Mouse (Mus musculus): ENCODE data around the gene Zfp605. TPM values are rescaled to one million over a fixed set of nuclear protein-coding genes. Genes with fewer than 3 reads are reported as not detected.

The Zfp605 gene
- total RNA-seq, 2 experiments from 2014 or later: 4.1 to 4.2 TPM

GRCm38 (mm10) chr5:110135293-110136086 is 25.6 kb downstream of the Zfp605 start, which contains the start of gene Chfr:
Gene Chfr (plus strand): TSS chr5:110135842.
- intact Hi-C loops (cut with DNase I): loop anchor here (2.0 kb wide), 1 partner anchor 25 kb away; the partner anchor contains the start of gene Zfp605
- TF ChIP-seq CTCF (IDR thresholded peaks at IDR 0.05): peak; percentile 13; the same call in 1 of the 2 replicates
- peak within 1 kb of the TSS; percentile 98 for H3K27ac ChIP-seq
- peak within 1 kb of the TSS; percentile 89 for H3K4me3 ChIP-seq
- peak; percentile 99 for DNase-seq

GRCm38 (mm10) chr5:110136087-110136464 is 26.2 kb downstream of the Zfp605 start:
- no peak for TF ChIP-seq CTCF (IDR thresholded peaks at IDR 0.05)
- peak overlapping the region; percentile 89 for H3K4me3 ChIP-seq
- no peak for DNase-seq
- peak overlapping the region; percentile 98 for H3K27ac ChIP-seq
- intact Hi-C loops (cut with DNase I): no loop called here

- no peak overlapping the region for H3K4me3 ChIP-seq
- H3K27ac ChIP-seq: no peak overlapping the region
- DNase-seq: no peak
- TF ChIP-seq CTCF (IDR thresholded peaks at IDR 0.05): no peak
- intact Hi-C loops (cut with DNase I): no loop called here
These were observed 27.9 kb downstream of the Zfp605 start for GRCm38 (mm10) chr5:110137816-110138215.

- no peak for TF ChIP-seq CTCF (IDR thresholded peaks at IDR 0.05)
- intact Hi-C loops (cut with DNase I): no loop called here
- Histone ChIP-seq H3K27ac (no peak overlapping the region), H3K4me3 (no peak overlapping the region)
- DNase-seq: no peak
These were observed 29.4 kb downstream of the Zfp605 start for GRCm38 (mm10) chr5:110139325-110139724.

GRCm38 (mm10) chr5:110140424-110140823 is 30.5 kb downstream of the Zfp605 start:
- no peak overlapping the region for H3K4me3 ChIP-seq
- TF ChIP-seq CTCF (IDR thresholded peaks at IDR 0.05): no peak
- no peak overlapping the region for H3K27ac ChIP-seq
- intact Hi-C loops (cut with DNase I): no loop called here
- no peak for DNase-seq

GRCm38 (mm10) chr5:110142309-110142708 is 32.4 kb downstream of the Zfp605 start:
- intact Hi-C loops (cut with DNase I): no loop called here

GRCm38 (mm10) chr5:110143007-110143406 is 33.1 kb downstream of the Zfp605 start:
- H3K27ac ChIP-seq: 0 out of 2 replicates have a peak overlapping the region, but pooled peaks have one; percentile 4
- DNase-seq: no peak
- intact Hi-C loops (cut with DNase I): no loop called here
- no peak overlapping the region for H3K4me3 ChIP-seq
- peak; percentile 55 for TF ChIP-seq CTCF (IDR thresholded peaks at IDR 0.05)

More at GRCm38 (mm10) chr5:110142309-110142708, 32.4 kb downstream of the Zfp605 start:
- peak; percentile 26 for DNase-seq
- no peak for TF ChIP-seq CTCF (IDR thresholded peaks at IDR 0.05)
- Histone ChIP-seq H3K4me3 (no peak overlapping the region), H3K27ac (peak overlapping the region; percentile 35)

GRCm38 (mm10) chr5:110169374-110169773 is 59.5 kb downstream of the Zfp605 start:
- DNase-seq: no peak
- no peak for TF ChIP-seq CTCF (IDR thresholded peaks at IDR 0.05)
- intact Hi-C loops (cut with DNase I): no loop called here
- no peak overlapping the region for H3K4me3 ChIP-seq
- no peak overlapping the region for H3K27ac ChIP-seq

- intact Hi-C loops (cut with DNase I): no loop called here
- Histone ChIP-seq H3K27ac (peak within 1 kb of the TSS; percentile 98), H3K4me3 (peak within 1 kb of the TSS; percentile 94)
- DNase-seq: peak; percentile 96
- no peak for TF ChIP-seq CTCF (IDR thresholded peaks at IDR 0.05)
These were observed 66.6 kb downstream of the Zfp605 start, which contains the start of gene Golga3 for GRCm38 (mm10) chr5:110176362-110177020. Gene Golga3 (plus strand): TSS chr5:110176701.

GRCm38 (mm10) chr5:110177021-110177420 is 67.1 kb downstream of the Zfp605 start:
- DNase-seq: no peak
- peak overlapping the region; percentile 94 for H3K4me3 ChIP-seq
- H3K27ac ChIP-seq: peak overlapping the region; percentile 98
- no peak for TF ChIP-seq CTCF (IDR thresholded peaks at IDR 0.05)
- intact Hi-C loops (cut with DNase I): no loop called here

GRCm38 (mm10) chr5:110178628-110179027 is 68.7 kb downstream of the Zfp605 start:
- no peak for TF ChIP-seq CTCF (IDR thresholded peaks at IDR 0.05)
- no peak overlapping the region for H3K4me3 ChIP-seq
- intact Hi-C loops (cut with DNase I): no loop called here
- no peak for DNase-seq
- H3K27ac ChIP-seq: no peak overlapping the region

Other genes starting within 250 kb of the Zfp605 start
- gene Gm15446, start 186.7 kb upstream of the Zfp605 start, total RNA-seq (2021): 1 to 10 TPM; 3.1 to 9.1 TPM
- 1 to 10 TPM; 7.0 to 8.6 TPM for gene Zfp932, start 113.6 kb upstream of the Zfp605 start, total RNA-seq (2021)
- gene Gm17655, start 37.6 kb upstream of the Zfp605 start, total RNA-seq (2021): 1 to 10 TPM; 1.4 to 1.5 TPM
- under 1 TPM; 0.10 to 0.25 TPM for gene Gm35315, start 15.7 kb upstream of the Zfp605 start, total RNA-seq (2021)
- gene Plcxd1, start 10.1 kb upstream of the Zfp605 start, total RNA-seq (2021): not detected
- gene Gtpbp6, start 1.9 kb upstream of the Zfp605 start, total RNA-seq (2021): 10 to 100 TPM; 13.0 to 16.4 TPM
- 10 to 100 TPM; 13.3 to 14.5 TPM for gene Chfr, start 25.8 kb downstream of the Zfp605 start, total RNA-seq (2021)
- gene Golga3, start 66.6 kb downstream of the Zfp605 start, total RNA-seq (2021): 10 to 100 TPM; 40.8 to 42.0 TPM
- gene Ankle2, start 120.9 kb downstream of the Zfp605 start, total RNA-seq (2021): 10 to 100 TPM; 29.4 to 33.3 TPM
- gene Pgam5, start 159.8 kb downstream of the Zfp605 start, total RNA-seq (2021): 10 to 100 TPM; 24.2 to 29.7 TPM
- 10 to 100 TPM; 37.2 to 72.5 TPM for gene Pxmp2, start 176.1 kb downstream of the Zfp605 start, total RNA-seq (2021)
- gene Pole, start 176.2 kb downstream of the Zfp605 start, total RNA-seq (2021): 1 to 10 TPM; 1.6 to 2.0 TPM
- not detected for gene P2rx2, start 233.1 kb downstream of the Zfp605 start, total RNA-seq (2021)
- gene Lrcol1, start 234.6 kb downstream of the Zfp605 start, total RNA-seq (2021): not detected